Mouse (Mus musculus) small intestine, adult 2 months (tissue): ENCODE results near the gene Mok. TPM values are rescaled to one million over a fixed set of nuclear protein-coding genes. Genes with fewer than 3 reads are reported as not detected.

Experiments
- H3K27ac ChIP-seq: fragments of 200-500 bp; 2 replicates; pipeline ENCODE4 v1.5.1; 2012; ENCODE audit warnings: low read depth, low read length, control low read depth, inconsistent platforms; ENCODE audit not compliant: insufficient read depth
- H3K27me3 ChIP-seq: fragments of 200-500 bp; 2 replicates; pipeline ENCODE4 v1.6.1; 2012; ENCODE audit warnings: mild to moderate bottlenecking, moderate library complexity, low read length, inconsistent platforms; ENCODE audit not compliant: control insufficient read depth, insufficient read depth
- H3K36me3 ChIP-seq: fragments of 200-500 bp; 2 replicates; pipeline ENCODE4 v1.6.1; 2012; ENCODE audit warnings: mild to moderate bottlenecking, low read length, control low read depth, inconsistent platforms; ENCODE audit not compliant: control insufficient read depth, insufficient read depth
- H3K4me1 ChIP-seq: fragments of 200-500 bp; 2 replicates; pipeline ENCODE4 v1.6.1; 2012; ENCODE audit warnings: low read length, inconsistent platforms, mixed read lengths; ENCODE audit not compliant: control insufficient read depth, insufficient read depth, insufficient read length
- H3K4me3 ChIP-seq: fragments of 200-500 bp; 2 replicates; pipeline ENCODE4 v1.5.1; 2012; ENCODE audit warnings: low read depth, mild to moderate bottlenecking, control low read depth, inconsistent platforms, low read length, moderate library complexity
- CTCF ChIP-seq: fragments of 200-500 bp; IDR thresholded peaks from 2 replicates; pipeline ENCODE4 v1.5.1; 2012; ENCODE audit warnings: low read depth, mild to moderate bottlenecking, control low read depth, inconsistent platforms, low read length, moderate library complexity, mixed read lengths; ENCODE audit not compliant: insufficient replicate concordance, insufficient read length; ENCODE audit errors: extremely low read depth
- POLR2A ChIP-seq: fragments of 200-500 bp; IDR thresholded peaks from 2 replicates; pipeline ENCODE4 v1.6.1; 2012; ENCODE audit warnings: low read depth, mild to moderate bottlenecking, control low read depth, inconsistent platforms, low read length, moderate library complexity
- WGBS: fragments of 180-500 bp; shearing (Covaris S2); methylation state at CpG from one replicate; pipeline ENCODE4 v1.1.7; 2018; 5-methylcytosine and 5-hydroxymethylcytosine counted together
- polyA plus RNA-seq: library from polyadenylated mRNA; depleted of rRNA; stranded (reverse); fragments of >200 nt; gene quantifications from 2 replicates; pipeline ENCODE4 v1.2.3, GENCODE M21; 2012

Mok gene
- polyA plus RNA-seq, 1 experiment: 0.81 TPM

- WGBS: 81% methylated on average over 7 of the region's 7 CpGs
- H3K27ac ChIP-seq: no peak overlapping the region
- TF ChIP-seq POLR2A: no peak
- no peak for TF ChIP-seq CTCF
Observed at GRCm38 (mm10) chr12:110857196-110857595, 16.5 kb upstream of the Mok start.

GRCm38 (mm10) chr12:110854786-110855737 is 14.3 kb upstream of the Mok start:
- Histone ChIP-seq H3K27me3 (no peaks in the 10 kb centered on the region), H3K4me3 (peak overlapping the region; percentile 41), H3K27ac (peak overlapping the region; percentile 10; the same call in 1 of the 2 replicates), H3K4me1 (peaks cover 8% of the 10 kb centered on the region), H3K36me3 (peaks cover 7% of the 10 kb centered on the region; the same call in 1 of the 2 replicates)
- 85% methylated on average over 32 of the region's 32 CpGs for WGBS
- TF ChIP-seq CTCF: no peak
- no peak for TF ChIP-seq POLR2A

More at GRCm38 (mm10) chr12:110857196-110857595, 16.5 kb upstream of the Mok start:
- Histone ChIP-seq H3K4me3 (no peak overlapping the region), H3K27me3 (no peaks in the 10 kb centered on the region), H3K4me1 (no peaks in the 10 kb centered on the region), H3K36me3 (peaks cover 14% of the 10 kb centered on the region)

- Histone ChIP-seq H3K4me1 (peaks cover 8% of the 10 kb centered on the region), H3K27me3 (no peaks in the 10 kb centered on the region), H3K4me3 (no peak overlapping the region), H3K36me3 (peaks cover 7% of the 10 kb centered on the region; the same call in 1 of the 2 replicates), H3K27ac (no peak overlapping the region)
- TF ChIP-seq POLR2A (no peak), CTCF (no peak)
- WGBS: 61% methylated on average over 1 of the region's 1 CpGs
Observed at GRCm38 (mm10) chr12:110851923-110852322, 11.2 kb upstream of the Mok start.

- Histone ChIP-seq H3K27me3 (no peaks in the 10 kb centered on the region), H3K27ac (no peak overlapping the region), H3K4me1 (peaks cover 8% of the 10 kb centered on the region), H3K36me3 (peaks cover 7% of the 10 kb centered on the region; the same call in 1 of the 2 replicates), H3K4me3 (peak overlapping the region; percentile 14; the same call in 1 of the 2 replicates)
- TF ChIP-seq POLR2A (no peak), CTCF (no peak)
- WGBS: 62% methylated on average over 12 of the region's 12 CpGs
Observed at GRCm38 (mm10) chr12:110851414-110851813, 10.7 kb upstream of the Mok start.

GRCm38 (mm10) chr12:110850929-110851256 is 10.2 kb upstream of the Mok start:
- no peak overlapping the region for H3K27ac ChIP-seq
- peak overlapping the region; percentile 85 for H3K4me3 ChIP-seq
- 7% methylated on average over 9 of the region's 9 CpGs for WGBS
- peaks cover 7% of the 10 kb centered on the region; the same call in 1 of the 2 replicates for H3K36me3 ChIP-seq
- TF ChIP-seq CTCF: no peak
- TF ChIP-seq POLR2A: no peak
- no peaks in the 10 kb centered on the region for H3K27me3 ChIP-seq
- peaks cover 8% of the 10 kb centered on the region for H3K4me1 ChIP-seq

GRCm38 (mm10) chr12:110850010-110850928 is 9.5 kb upstream of the Mok start, which contains the start of gene Zfp839:
Zfp839 (plus strand) TSS chr12:110850253.
- Histone ChIP-seq H3K4me3 (peak within 1 kb of the TSS; percentile 85), H3K36me3 (peaks cover 3% of the 10 kb centered on the region; the same call in 1 of the 2 replicates), H3K27ac (0 out of 2 replicates have a peak within 1 kb of the TSS, but pooled peaks have one; percentile 9), H3K27me3 (no peaks in the 10 kb centered on the region), H3K4me1 (peaks cover 8% of the 10 kb centered on the region)
- WGBS: under 1% methylated on average over 89 of the region's 89 CpGs
- TF ChIP-seq POLR2A (peak; percentile 57; the same call in 1 of the 2 replicates), CTCF (no peak)

- H3K27me3 ChIP-seq: no peaks in the 10 kb centered on the region
- H3K36me3 ChIP-seq: no peaks in the 10 kb centered on the region
- no peak for TF ChIP-seq CTCF
- no peak for TF ChIP-seq POLR2A
- no peak overlapping the region for H3K4me3 ChIP-seq
- no peak overlapping the region for H3K27ac ChIP-seq
- 75% methylated on average over 6 of the region's 6 CpGs for WGBS
- peaks cover 4% of the 10 kb centered on the region for H3K4me1 ChIP-seq
Observed at GRCm38 (mm10) chr12:110846191-110846765, 5.5 kb upstream of the Mok start.
